Mouse (Mus musculus) forebrain, embryonic 15.5 days (tissue): ENCODE results near the gene Stom. TPM values are rescaled to one million over a fixed set of nuclear protein-coding genes. Genes with fewer than 3 reads are reported as not detected.

ENCODE experiments used
- ATAC-seq: fragments of 200-750 bp; cut with Nextera tagmentation; replicated peaks from 2 replicates; pipeline ENCODE4 v1.8.0; 2017; ENCODE audit warnings: mild to moderate bottlenecking, moderate TSS enrichment, moderate library complexity
- H3K27ac ChIP-seq: fragments of 300-500 bp; sonication (generic); replicated peaks from 2 replicates; pipeline ENCODE4 v1.5.1; 2015; ENCODE audit warnings: mild to moderate bottlenecking, inconsistent platforms
- H3K27me3 ChIP-seq: fragments of 300-500 bp; sonication (generic); 2 replicates; pipeline ENCODE4 v1.6.1; 2015; ENCODE audit warnings: inconsistent platforms
- H3K36me3 ChIP-seq: fragments of 300-500 bp; sonication (generic); 2 replicates; pipeline ENCODE4 v1.6.1; 2015; ENCODE audit warnings: mild to moderate bottlenecking, inconsistent platforms
- H3K4me1 ChIP-seq: fragments of 300-500 bp; sonication (generic); 2 replicates; pipeline ENCODE4 v1.6.1; 2015; ENCODE audit warnings: inconsistent platforms
- H3K4me2 ChIP-seq: fragments of 300-500 bp; sonication (generic); replicated peaks from 2 replicates; pipeline ENCODE4 v1.6.1; 2015; ENCODE audit warnings: mild to moderate bottlenecking, inconsistent platforms
- H3K4me3 ChIP-seq: fragments of 300-500 bp; sonication (generic); 2 replicates; pipeline ENCODE4 v1.5.1; 2015; ENCODE audit warnings: mild to moderate bottlenecking, inconsistent platforms
- H3K9ac ChIP-seq: fragments of 300-500 bp; sonication (generic); replicated peaks from 2 replicates; pipeline ENCODE4 v1.6.1; 2015; ENCODE audit warnings: mild to moderate bottlenecking, inconsistent platforms
- H3K9me3 ChIP-seq: fragments of 300-500 bp; sonication (generic); 2 replicates; pipeline ENCODE4 v1.6.1; 2016; ENCODE audit warnings: inconsistent platforms
- WGBS: fragments of 180-500 bp; shearing (Covaris S2); methylation state at CpG from one replicate; pipeline ENCODE4 v1.1.7; 2015; ENCODE audit warnings: mixed read lengths; 5-methylcytosine and 5-hydroxymethylcytosine counted together
- polyA plus RNA-seq: library from polyadenylated mRNA; unstranded; fragments of >200 nt; fragmentation: Nextera tagmentation; extraction: Ambion mirVana; gene quantifications from 2 replicates; pipeline ENCODE4 v1.2.1, GENCODE M21; 2015

The Stom gene
- polyA plus RNA-seq, 1 experiment from 2014 or later = 10.9 TPM

DNA sequence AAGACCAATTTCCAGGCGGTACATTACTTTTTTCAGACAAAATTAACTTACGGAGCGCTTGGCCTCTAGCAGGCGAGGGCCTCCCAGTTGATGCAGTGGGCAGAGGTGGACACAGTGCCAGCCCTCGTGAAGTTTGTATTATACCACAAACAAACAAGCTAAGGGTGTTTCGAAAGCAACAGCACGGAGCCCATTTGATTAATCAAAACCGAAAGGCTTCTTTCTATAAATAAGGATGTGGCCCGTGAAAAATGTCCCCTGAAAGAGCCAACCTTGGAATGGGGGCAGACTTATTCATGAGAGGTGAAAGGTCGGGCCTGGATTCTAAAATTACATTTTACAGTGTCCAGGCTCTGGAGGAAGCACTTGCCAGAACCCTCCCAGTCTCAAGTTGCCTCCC, 643 bp upstream of the Stom start:
- Histone ChIP-seq H3K9ac (peak overlapping the region; percentile 66), H3K36me3 (no peaks in the 10 kb centered on the region), H3K27me3 (no peaks in the 10 kb centered on the region), H3K4me3 (peak overlapping the region; percentile 66), H3K27ac (peak overlapping the region; percentile 57; the same call in 1 of the 2 replicates), H3K4me2 (peak overlapping the region; percentile 93), H3K9me3 (no peaks in the 10 kb centered on the region), H3K4me1 (peaks cover 18% of the 10 kb centered on the region)
- 49% methylated on average over 10 of the region's 10 CpGs for WGBS
- peak; percentile 10; the same call in 1 of the 2 replicates for ATAC-seq

DNA sequence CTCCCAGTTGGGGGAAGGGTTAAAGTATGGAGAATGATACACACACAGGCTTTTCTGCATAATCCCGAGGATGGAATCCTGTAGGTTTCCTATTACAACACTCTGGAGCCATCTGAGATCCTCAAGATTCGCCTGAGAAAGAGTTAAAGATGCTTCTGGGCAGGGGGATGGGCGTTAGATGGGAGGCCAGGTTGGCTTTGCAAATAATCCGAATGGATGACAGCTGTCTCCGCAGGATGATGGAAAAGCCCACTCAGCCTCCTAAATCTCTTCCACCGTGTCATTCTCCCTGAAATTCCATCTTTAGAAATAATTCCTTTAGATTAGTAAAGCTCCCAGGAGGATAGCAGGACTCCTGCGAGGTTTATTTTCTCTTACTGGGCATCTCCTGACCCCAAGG, 1.2 kb downstream of the Stom start:
- no peak overlapping the region for H3K9ac ChIP-seq
- peak overlapping the region; percentile 66 for H3K4me3 ChIP-seq
- H3K4me2 ChIP-seq = peak overlapping the region; percentile 93
- H3K36me3 ChIP-seq = no peaks in the 10 kb centered on the region
- H3K4me1 ChIP-seq = peaks cover 18% of the 10 kb centered on the region
- no peak overlapping the region for H3K27ac ChIP-seq
- H3K9me3 ChIP-seq = no peaks in the 10 kb centered on the region
- no peaks in the 10 kb centered on the region for H3K27me3 ChIP-seq
- 8% methylated on average over 7 of the region's 7 CpGs for WGBS
- no peak for ATAC-seq

DNA sequence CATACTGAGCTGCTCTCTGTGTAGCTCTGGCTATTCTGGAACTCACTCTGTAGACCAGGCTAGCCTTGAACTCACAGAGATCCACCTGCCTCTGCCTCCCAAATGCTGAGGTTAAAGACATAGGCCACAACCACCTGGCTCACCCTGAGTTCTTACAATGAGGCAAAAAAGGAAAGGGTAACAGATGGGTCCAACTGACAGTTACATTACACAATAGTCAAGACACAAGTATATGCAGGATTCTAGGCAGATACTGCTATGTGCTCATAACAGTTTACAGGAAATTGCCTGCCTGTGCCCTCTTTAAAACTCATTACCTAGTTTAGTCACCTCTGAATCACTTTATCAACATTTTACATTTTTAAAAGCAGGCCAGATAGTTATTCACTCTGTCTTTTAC, 3.1 kb downstream of the Stom start:
- H3K36me3 ChIP-seq = no peaks in the 10 kb centered on the region
- no peaks in the 10 kb centered on the region for H3K27me3 ChIP-seq
- H3K27ac ChIP-seq = no peak overlapping the region
- H3K4me3 ChIP-seq = no peak overlapping the region
- ATAC-seq = no peak
- H3K9me3 ChIP-seq = no peaks in the 10 kb centered on the region
- no peak overlapping the region for H3K4me2 ChIP-seq
- peaks cover 18% of the 10 kb centered on the region for H3K4me1 ChIP-seq
- H3K9ac ChIP-seq = no peak overlapping the region

DNA sequence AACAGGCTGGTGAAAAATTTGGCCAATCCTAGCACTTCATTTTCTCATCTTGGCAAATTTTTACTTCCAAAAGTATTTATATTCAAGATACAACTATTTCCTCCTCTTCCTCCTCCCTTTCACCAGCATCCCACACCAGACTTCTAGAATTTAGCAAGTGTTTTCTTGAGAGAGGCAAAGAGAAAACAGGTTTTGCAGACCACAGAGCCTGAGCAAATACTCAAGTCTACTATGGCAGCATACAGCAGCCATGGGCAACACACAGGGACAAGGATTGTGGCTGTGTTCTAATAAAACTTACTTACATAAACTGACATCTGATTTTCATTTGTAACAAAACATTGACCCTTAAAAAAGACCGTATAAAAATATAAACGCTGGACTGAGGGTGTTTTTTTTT, 5.6 kb downstream of the Stom start:
- H3K27ac ChIP-seq = no peak overlapping the region
- H3K4me1 ChIP-seq = peaks cover 8% of the 10 kb centered on the region
- no peak overlapping the region for H3K9ac ChIP-seq
- H3K9me3 ChIP-seq = no peaks in the 10 kb centered on the region
- H3K36me3 ChIP-seq = no peaks in the 10 kb centered on the region
- no peak overlapping the region for H3K4me3 ChIP-seq
- H3K27me3 ChIP-seq = no peaks in the 10 kb centered on the region
- ATAC-seq = no peak
- H3K4me2 ChIP-seq = no peak overlapping the region
- WGBS = 80% methylated on average over 2 of the region's 2 CpGs

DNA sequence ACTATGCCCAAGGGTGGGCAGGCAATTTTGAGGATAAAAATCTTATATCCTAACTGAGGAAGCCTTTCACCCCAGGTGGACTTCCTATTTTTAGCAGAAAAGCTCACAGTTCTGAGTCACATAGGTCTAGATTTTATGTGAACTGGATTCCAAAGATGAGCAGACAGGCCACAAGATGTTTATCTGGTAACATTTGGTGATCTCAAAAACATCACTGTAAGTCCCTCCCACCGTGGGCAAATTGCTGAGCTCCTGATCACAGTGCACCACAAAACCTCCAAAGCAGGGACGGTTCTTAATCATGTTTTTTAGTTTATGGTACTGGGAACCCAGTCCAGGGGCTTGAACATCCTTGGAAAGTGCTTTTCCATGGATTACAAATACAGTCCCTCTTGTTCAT, 7.7 kb downstream of the Stom start:
- WGBS = 83% methylated on average over 2 of the region's 2 CpGs
- Histone ChIP-seq H3K4me3 (no peak overlapping the region), H3K36me3 (no peaks in the 10 kb centered on the region), H3K27me3 (no peaks in the 10 kb centered on the region), H3K27ac (no peak overlapping the region), H3K4me2 (no peak overlapping the region), H3K4me1 (no peaks in the 10 kb centered on the region), H3K9me3 (no peaks in the 10 kb centered on the region), H3K9ac (no peak overlapping the region)
- no peak for ATAC-seq

DNA sequence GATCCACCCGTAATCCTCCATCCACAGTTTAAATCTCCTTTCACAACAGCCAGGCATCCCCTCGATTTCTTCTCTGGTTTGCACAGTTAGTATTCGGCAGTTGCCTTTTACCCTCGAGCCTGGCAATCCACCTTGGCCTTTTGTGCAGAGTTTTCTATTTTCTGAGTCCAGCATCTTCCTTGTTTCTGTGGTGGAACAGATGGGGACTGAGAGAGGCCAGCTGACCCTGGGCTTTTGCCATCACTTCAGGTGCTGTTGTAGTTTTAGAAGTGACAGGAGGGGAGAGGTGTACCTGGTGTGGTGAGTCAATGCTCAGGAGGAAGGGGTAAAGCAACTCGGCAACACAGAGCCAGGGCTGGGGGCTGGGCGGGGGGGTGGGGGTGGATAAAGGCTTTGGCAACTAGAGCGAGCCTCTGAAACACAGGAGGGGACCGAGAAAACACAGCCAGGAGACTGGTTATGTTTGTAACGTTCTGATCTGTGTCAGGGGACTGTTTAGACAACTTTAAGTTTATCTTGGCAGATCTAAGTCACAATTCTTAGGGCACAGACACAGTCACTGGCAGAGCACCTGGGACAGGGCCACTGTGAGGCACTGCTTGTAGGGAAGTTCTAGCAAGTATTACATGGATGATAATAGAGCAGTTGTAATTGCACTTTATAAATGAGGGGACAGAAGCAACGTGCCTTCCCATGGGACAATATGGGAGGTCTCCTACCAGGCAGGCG, 8.5 kb downstream of the Stom start:
- ATAC-seq = no peak
- Histone ChIP-seq H3K4me3 (no peak overlapping the region), H3K4me2 (no peak overlapping the region), H3K36me3 (no peaks in the 10 kb centered on the region), H3K27me3 (no peaks in the 10 kb centered on the region), H3K4me1 (peaks cover 2% of the 10 kb centered on the region), H3K9me3 (no peaks in the 10 kb centered on the region), H3K9ac (no peak overlapping the region), H3K27ac (no peak overlapping the region)
- 29% methylated on average over 11 of the region's 11 CpGs for WGBS

DNA sequence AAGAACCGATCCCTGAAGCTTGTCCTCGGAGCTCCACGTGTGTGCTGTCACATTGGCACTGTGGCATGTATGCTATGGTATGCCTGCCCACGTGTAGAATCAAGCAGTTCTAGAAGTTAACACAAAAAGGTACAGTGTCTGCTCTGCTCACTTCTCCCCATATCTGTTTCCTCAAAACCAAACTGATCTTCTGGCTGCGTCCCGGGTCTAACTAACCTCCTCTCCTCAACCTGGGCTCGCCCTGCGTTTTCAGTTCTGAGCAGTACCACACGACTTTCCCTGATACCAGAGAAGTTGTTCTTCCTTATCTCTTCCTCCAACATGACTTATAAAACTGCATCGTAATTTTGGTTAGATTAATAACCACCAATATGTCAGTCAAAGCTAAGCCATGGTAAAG, 9.2 kb downstream of the Stom start:
- Histone ChIP-seq H3K27me3 (no peaks in the 10 kb centered on the region), H3K36me3 (no peaks in the 10 kb centered on the region), H3K9me3 (no peaks in the 10 kb centered on the region), H3K4me1 (peaks cover 9% of the 10 kb centered on the region), H3K4me2 (no peak overlapping the region), H3K4me3 (no peak overlapping the region), H3K27ac (no peak overlapping the region), H3K9ac (no peak overlapping the region)
- ATAC-seq = no peak
- 71% methylated on average over 10 of the region's 10 CpGs for WGBS

DNA sequence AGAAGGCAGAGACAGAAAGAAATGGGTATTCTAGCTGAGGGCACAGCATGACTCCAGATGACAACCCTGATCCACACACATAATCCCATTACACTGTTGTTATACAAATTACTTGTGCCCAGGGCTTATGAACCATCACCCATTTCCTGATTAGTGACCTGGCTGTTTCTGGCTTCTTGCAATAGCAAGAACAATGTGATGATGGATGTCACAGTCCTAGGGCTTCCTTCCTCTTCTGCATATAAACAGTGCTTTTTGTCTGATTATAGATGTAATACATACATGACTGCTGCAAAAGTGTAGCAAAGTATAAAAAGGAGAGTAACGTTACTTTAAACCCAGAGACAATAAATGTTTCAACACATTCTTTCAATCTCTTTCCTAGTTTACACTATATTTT, 9.8 kb downstream of the Stom start:
- ATAC-seq = no peak
- Histone ChIP-seq H3K27ac (no peak overlapping the region), H3K9me3 (no peaks in the 10 kb centered on the region), H3K27me3 (no peaks in the 10 kb centered on the region), H3K4me1 (peaks cover 15% of the 10 kb centered on the region), H3K36me3 (no peaks in the 10 kb centered on the region), H3K9ac (no peak overlapping the region), H3K4me2 (no peak overlapping the region), H3K4me3 (no peak overlapping the region)
- 75% methylated on average over 1 of the region's 1 CpGs for WGBS

DNA sequence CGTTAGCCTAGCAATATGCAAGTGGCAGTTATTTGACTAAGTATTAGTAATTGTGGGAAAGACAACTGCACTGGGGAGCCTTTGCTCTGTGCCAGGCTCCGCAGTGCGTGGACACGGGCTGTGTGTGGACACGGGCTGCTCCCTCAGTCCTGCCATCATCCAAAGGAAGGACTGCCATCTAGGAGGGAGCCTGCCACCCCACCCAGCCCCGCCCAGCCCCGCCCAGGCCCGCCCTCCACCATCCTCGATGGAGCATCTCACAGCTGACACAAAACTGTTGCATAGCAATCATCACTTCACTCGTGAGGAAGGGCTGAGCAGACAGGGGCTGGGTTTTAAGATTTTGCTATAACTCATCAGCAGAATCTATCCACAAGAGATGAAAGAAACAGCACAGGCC, 10.8 kb downstream of the Stom start:
- H3K27me3 ChIP-seq = no peaks in the 10 kb centered on the region
- 64% methylated on average over 10 of the region's 10 CpGs for WGBS
- no peak overlapping the region for H3K9ac ChIP-seq
- no peaks in the 10 kb centered on the region for H3K9me3 ChIP-seq
- no peak for ATAC-seq
- H3K36me3 ChIP-seq = no peaks in the 10 kb centered on the region
- no peak overlapping the region for H3K27ac ChIP-seq
- H3K4me2 ChIP-seq = no peak overlapping the region
- no peak overlapping the region for H3K4me3 ChIP-seq
- H3K4me1 ChIP-seq = peaks cover 17% of the 10 kb centered on the region

DNA sequence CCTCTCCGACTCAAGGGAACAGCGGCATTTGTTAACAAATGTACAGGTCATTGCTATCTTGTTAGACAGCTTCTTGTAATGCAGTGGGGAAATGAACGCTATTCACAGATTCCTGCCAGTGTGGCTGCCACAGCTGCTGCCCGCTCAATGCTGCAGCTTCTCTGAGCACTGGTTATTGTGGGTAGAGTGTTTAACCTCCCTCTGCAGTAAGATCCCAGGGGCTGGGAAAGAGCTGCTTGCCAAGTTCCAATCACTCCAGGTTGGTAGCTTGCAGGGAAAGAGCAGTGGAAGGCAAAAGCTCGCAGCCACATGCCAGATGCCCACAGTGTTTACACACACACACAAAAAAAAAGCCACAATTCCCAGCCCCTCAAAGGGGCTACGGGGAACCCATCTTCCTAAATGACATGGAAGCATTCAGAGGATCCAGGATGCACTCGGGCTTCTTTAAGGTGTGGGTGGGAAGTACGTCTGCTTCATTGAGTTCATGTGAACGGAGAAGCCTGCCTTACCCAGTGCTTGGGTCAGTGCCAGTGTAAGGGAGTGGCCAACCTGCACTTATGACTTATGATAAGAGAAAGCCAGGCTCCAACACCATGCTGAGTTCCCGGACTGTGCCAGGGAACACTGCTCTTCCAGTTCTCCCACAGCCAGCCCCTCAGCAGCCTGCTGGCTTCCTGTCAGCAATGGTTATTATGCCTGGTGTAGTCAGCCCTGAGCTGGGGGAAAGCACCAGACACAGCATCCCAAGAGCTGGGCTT, 14.2 kb downstream of the Stom start:
- no peaks in the 10 kb centered on the region for H3K9me3 ChIP-seq
- 0 out of 2 replicates have a peak overlapping the region, but pooled peaks have one; percentile 5 for H3K4me2 ChIP-seq
- H3K27me3 ChIP-seq = no peaks in the 10 kb centered on the region
- peaks cover 17% of the 10 kb centered on the region for H3K4me1 ChIP-seq
- WGBS = 36% methylated on average over 10 of the region's 10 CpGs
- no peak overlapping the region for H3K4me3 ChIP-seq
- ATAC-seq = peak; percentile 48
- H3K27ac ChIP-seq = 0 out of 2 replicates have a peak overlapping the region, but pooled peaks have one; percentile 34
- H3K9ac ChIP-seq = no peak overlapping the region
- no peaks in the 10 kb centered on the region for H3K36me3 ChIP-seq

DNA sequence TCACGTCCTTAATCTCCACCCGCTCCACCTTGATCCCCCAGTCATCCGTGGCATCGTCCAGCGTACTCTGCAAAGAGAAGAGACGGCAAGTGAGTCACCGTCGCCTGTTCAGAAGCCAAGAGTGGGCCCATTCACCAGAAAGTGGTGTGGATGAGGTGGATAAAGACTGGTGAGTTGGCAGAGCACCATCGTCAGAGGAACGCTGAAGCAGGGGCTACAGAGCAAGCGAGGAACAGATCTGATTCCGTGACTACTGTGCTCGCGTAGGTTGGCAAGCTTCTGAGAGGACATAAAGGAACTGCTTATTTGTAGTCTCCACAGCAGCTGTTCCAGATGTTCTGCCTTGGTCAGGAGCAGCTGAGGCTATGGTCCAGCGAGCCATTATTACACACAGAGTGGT, 16.4 kb downstream of the Stom start:
- no peak for ATAC-seq
- H3K9ac ChIP-seq = no peak overlapping the region
- no peaks in the 10 kb centered on the region for H3K9me3 ChIP-seq
- no peaks in the 10 kb centered on the region for H3K36me3 ChIP-seq
- no peaks in the 10 kb centered on the region for H3K27me3 ChIP-seq
- H3K4me2 ChIP-seq = no peak overlapping the region
- no peak overlapping the region for H3K4me3 ChIP-seq
- no peak overlapping the region for H3K27ac ChIP-seq
- WGBS = 93% methylated on average over 15 of the region's 15 CpGs
- peaks cover 17% of the 10 kb centered on the region for H3K4me1 ChIP-seq

DNA sequence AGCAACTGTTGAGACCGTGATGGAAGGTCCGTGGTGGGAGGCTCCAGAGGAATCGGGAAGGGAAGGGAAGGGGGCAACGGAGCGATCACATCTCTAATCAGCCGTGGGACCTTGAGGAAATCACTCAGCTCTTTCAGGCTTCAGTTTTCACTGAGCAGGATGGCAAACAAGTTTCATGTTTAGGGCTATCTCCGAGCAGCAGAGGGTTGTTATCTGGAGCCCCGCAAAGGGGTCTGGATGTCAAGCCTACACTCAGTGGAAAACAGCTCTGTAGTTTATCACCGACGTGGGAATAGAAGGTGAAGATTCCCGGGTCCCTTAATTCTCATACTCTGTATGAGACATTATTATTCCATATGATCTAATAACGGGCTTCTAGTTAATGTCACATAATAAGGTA, 18.4 kb downstream of the Stom start:
- H3K9me3 ChIP-seq = no peaks in the 10 kb centered on the region
- no peak overlapping the region for H3K4me3 ChIP-seq
- no peak overlapping the region for H3K4me2 ChIP-seq
- H3K4me1 ChIP-seq = peaks cover 17% of the 10 kb centered on the region
- no peak overlapping the region for H3K9ac ChIP-seq
- no peaks in the 10 kb centered on the region for H3K36me3 ChIP-seq
- no peaks in the 10 kb centered on the region for H3K27me3 ChIP-seq
- ATAC-seq = no peak
- no peak overlapping the region for H3K27ac ChIP-seq
- 89% methylated on average over 12 of the region's 12 CpGs for whole genome bisulfite sequencing
